Mouse (Mus musculus): ENCODE results near the gene BC030867.
A peak's percentile ranks its signal among the peaks of the same experiment; 100 is the strongest.

BC030867 gene

DNA sequence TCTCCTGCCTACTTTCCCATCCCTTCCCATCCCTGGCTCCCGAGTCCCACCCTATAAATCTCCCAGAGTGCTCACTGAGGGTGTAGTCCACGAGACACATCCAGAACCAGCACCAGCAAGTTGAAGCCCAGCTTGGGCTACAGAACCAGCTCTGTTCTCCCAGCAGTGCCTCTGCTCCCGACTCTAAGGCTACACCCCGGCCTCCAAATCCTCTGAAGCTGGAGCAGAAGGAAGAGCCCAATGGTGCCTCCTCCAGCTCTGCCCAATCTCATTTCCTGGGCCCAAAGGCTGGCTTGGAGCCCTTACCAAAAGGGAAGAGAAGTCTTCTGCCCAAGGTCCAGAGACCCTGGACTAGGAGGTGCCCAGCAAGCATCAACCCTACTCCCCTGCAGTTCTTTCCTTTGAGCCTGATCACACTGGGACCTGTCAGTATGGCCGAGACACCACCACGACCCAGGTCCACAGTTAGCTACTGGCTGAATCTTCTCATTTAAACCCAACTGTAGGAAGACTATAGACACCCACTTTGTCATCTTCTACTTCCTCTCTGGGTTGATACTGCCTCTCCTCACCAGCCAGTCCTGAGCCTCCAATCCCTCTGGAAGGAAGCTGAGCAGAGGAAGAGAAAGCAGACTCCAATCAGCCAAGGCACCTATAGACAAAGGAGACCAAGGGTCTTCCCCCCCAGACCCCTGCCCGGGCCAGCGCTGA lies 27.3 kb upstream of the BC030867 start:
- no peak for DNase-seq (ENCODE audit: low read depth)

DNA sequence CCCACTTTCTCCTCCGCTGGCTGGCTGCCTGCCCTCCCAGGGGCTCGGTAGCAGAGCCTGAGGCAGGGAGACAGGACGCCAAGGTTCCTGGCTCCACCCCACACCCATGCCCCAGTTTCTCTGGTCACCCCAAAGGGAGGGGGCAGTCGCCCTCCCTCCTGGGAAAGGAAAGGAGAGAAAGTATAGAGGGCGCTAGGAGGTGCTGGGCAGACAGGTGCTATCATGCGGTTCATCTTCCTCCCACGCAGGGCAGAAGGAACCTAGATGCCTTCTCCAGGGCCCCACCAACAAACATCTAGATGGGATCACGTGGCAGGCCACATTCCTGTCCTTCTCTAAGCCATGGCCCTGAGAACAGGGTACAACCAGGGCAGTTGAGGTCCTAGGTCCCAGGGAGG lies 26.7 kb upstream of the BC030867 start:
- DNase-seq (ENCODE audit: low read depth), result no peak

DNA sequence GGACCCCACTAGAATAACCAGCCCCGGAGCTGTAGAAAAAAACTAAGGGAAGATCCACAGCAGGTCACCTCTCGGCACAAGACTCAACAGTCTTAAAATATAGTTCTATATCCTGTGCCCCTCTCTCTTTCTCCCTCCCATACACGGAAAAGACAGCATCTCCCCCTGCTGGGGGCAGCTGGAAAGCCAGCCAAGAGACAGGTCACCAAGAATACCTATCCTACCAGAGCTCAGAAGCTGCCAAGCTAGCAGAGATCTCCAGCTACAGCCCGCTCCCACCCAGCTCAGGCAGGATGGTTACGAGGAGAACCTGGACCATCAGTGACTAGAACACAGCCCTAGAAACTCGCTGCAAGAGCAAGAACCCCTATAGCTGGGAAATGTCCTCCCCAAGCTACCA lies 25.5 kb upstream of the BC030867 start:
- DNase-seq (ENCODE audit: low read depth), result peak; percentile 89

DNA sequence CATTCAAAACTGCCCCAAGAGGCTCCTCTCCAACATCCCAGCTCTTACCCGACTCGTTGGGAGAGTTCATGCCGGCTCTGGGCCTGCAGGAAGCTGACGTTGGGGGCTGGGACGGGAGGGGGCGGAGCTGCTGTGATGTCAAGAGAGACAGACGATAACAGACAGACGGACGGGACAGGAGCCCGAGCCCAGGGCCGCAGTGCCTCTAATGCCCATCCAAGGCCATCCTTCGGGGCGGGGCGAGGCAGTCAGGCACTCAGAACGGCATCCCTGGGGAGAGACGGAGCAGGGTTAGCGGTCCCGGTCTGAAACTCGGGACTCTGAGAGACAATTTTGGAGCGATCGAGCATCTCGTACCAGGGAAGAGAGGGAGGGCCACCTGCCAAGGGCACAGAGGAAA lies 24.0 kb upstream of the BC030867 start:
- no peak for DNase-seq (ENCODE audit: low read depth)

DNA sequence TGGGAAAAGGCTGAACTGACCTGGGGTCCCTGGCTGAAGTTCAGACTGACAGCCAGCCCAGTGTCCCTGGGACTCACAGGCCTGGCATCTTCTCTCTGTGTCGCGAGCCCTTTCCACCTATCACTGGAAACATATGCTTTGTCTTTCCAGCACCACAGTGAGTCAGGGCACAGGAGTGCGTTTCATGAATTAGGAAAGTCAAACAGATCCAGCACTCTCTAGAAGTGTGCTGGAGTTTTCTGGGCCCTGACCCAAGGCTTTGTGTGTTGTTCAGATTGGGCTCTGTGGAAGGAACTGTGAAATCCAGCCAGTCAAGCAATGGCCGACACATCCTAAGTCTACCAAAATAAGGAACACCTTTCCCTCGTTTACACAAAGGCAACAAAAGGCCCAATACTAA lies 23.5 kb upstream of the BC030867 start:
- DNase-seq (ENCODE audit: low read depth), result no peak

- no peak for DNase-seq (ENCODE audit: low read depth)
Observed at GRCm38 (mm10) chr11:102226067-102226978, 22.4 kb upstream of the BC030867 start.

- DNase-seq (ENCODE audit: low read depth), result no peak
Observed at GRCm38 (mm10) chr11:102227270-102228190, 21.2 kb upstream of the BC030867 start.

GRCm38 (mm10) chr11:102228191-102228545 lies 20.5 kb upstream of the BC030867 start:
- DNase-seq (ENCODE audit: low read depth), result no peak

DNA sequence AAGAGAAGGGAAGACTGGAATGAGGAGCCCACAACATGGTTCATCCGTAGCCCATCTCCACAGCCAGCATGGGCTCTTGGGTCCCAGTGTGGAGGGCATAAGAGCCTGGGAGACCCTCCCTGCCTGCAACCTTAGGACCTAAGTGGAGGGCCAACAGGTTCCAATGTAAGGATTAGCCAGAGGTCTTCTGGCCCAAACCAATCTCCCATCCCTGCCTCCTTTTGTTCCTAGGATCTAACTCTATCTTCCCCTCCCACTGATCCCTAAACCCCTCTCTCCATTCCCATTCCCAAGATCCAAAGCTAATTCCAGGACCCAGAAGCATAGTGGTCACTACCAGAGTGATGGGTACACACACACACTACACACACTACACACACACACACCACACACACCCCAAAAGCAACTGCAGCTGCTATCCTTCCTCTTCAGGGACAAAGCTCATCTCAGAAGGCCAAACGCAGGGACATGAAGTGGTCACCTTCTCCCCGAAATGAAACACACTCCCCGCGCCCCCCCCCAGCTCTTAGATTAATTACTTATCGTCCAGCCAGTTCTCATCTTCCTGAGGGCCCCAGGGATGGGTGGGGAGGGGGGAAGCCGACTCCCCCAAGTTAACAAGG lies 19.9 kb upstream of the BC030867 start:
- no peak for DNase-seq (ENCODE audit: low read depth)

DNA sequence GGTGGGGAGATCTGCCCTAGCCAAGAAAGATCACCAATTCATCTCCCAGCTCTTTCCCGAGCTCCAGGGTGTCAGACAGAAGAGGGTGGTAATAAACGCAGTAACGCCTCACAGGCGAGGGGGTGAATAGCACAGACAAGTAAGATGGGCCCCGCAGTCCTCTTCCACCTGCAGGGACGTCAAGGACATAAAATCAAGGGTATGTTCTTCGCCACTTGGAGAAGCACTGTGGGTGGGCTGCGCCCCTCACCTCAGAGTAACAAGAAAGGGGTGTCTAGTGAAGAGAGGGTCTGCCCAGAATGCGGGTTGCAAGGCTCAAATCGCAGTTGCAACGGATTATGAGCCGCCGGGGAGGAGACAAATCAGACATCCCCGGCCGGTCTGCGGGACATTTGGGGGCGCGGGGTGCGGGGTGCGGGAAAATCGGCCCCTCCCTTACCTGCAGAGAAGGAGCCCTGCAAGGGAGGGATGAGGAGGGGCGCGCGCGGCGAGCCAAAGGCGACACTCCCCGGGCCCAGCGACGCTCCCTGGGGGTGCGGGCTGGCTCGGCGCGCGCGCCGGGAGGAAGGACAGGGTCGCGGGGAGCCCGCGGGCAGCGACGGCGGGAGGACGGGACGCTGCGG lies 19.2 kb upstream of the BC030867 start:
- peak; percentile 59 for DNase-seq (ENCODE audit: low read depth)

GRCm38 (mm10) chr11:102230006-102230741 lies 18.5 kb upstream of the BC030867 start, which contains the start of gene Hdac5:
Gene Hdac5 (minus strand): TSS chr11:102230166.
- DNase-seq (ENCODE audit: low read depth), result peak; percentile 99

- no peak for DNase-seq (ENCODE audit: low read depth)
Observed at GRCm38 (mm10) chr11:102236022-102236421, 12.7 kb upstream of the BC030867 start.

DNA sequence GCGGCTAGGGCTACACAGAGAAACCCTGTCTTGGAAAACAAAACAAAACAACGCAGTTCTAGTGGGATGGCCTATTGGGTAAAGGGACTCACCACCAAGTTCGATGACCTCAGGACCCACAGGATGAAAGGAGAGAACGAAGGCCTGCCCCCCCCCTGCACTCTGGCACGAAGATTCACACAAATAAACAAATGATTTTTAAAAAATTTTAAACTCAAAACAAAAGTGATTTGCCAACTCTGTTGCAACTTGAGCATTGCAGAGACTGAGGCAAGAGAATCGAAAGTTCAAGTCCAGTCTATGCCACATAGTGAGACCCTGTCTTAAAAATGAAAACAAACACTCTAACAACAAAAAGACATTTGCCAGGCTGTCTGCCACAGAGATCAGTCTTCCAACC lies 8.0 kb upstream of the BC030867 start:
- DNase-seq (ENCODE audit: low read depth), result no peak

- DNase-seq (ENCODE audit: low read depth), result no peak
Observed at GRCm38 (mm10) chr11:102241246-102241645, 7.4 kb upstream of the BC030867 start.

GRCm38 (mm10) chr11:102241874-102242273 lies 6.8 kb upstream of the BC030867 start:
- no peak for DNase-seq (ENCODE audit: low read depth)

DNA sequence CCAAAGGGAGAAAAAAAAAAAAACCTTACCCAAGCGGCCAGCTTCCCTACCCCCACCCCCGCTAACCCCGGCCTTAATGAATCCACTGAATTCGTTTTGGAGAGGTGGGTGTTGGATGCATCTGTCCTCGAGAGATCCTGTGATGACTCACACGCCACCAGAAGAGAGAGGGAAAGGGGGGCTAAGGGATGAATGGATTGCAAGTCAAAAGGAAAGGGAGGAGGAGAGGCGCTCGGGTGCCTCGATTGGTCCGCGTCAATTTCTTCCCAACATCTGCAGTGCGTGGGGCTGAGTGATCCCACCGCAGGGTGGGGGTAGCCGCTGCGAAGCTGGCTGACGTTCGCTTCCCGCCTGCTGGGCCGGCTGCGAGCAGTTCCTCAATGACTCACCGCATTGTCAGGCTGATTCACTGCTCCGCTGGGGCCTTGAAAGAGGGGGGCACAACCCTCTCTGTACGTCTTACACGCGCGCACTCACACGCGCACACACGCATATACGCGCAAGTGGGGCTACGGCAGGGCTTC lies 3.7 kb upstream of the BC030867 start:
- peak; percentile 49 for DNase-seq (ENCODE audit: low read depth)

DNA sequence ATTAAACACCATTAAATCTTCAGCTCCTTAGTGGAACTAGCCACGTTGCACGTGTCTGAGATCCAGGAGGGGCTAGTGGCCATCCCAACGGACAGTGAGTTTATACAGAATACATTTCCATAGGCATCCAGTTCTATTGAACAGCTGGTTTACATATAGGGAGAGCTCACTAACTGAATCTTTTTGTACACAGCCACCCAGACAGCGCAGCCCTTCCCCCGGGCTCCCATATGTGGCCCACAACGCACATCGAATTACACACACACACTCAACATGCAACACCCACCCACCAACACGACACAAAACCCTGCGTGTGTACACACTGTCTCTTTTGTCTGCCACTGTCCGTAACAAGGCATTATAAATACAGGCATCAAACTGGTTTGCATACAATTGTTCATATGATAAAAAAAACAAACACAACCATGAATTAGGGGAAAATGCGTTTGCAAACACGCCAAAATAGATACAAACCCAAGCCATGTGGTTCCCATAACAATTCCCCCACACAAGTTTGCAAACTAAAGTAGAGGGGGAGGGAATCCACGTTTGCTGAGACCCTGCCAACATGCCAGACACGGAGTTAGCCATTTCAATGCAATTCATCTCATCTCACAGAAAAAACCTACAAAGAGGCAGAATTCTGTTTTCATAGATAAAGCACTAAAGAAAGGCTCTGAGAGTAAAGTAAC lies 3.0 kb upstream of the BC030867 start:
- DNase-seq (ENCODE audit: low read depth), result no peak

GRCm38 (mm10) chr11:102246273-102246635 lies 2.4 kb upstream of the BC030867 start:
- no peak for DNase-seq (ENCODE audit: low read depth)

GRCm38 (mm10) chr11:102246871-102247270 lies 1.8 kb upstream of the BC030867 start:
- no peak for DNase-seq (ENCODE audit: low read depth)
